Mouse (Mus musculus): ENCODE measurements at regions not wholly inside any gene's neighbourhood (a gene's known extent, or its start where the extent isn't known, plus 50 kb on each side); places are given as distances from the start of the nearest gene placed in this dataset.

- TF ChIP-seq POLR2A (IDR thresholded peaks at IDR 0.05; ENCODE audit: low read depth, low read length) = no peak
- no peak for TF ChIP-seq CTCF (IDR thresholded peaks at IDR 0.05; ENCODE audit: extremely low read depth, insufficient read depth, insufficient read length, insufficient replicate concordance)
These were observed 86.4 kb upstream of the Ccn6 start for GRCm38 (mm10) chr10:39250039-39250438.
